Mouse (Mus musculus) megakaryocyte, adult 5-6 weeks (primary cell): ENCODE measurements around the gene Lgr6. TPM values are rescaled to one million over a fixed set of nuclear protein-coding genes. Genes with fewer than 3 reads are reported as not detected.

Source experiments
- ATAC-seq: 2 replicates; pipeline ENCODE4 v1.8.0; 2016; ENCODE audit warnings: mild to moderate bottlenecking, inconsistent platforms; ENCODE audit not compliant: poor library complexity, severe bottlenecking
- total RNA-seq, 2 experiments: library from RNA; stranded (forward) in 1 of 2; stranded (reverse) in 1 of 2; fragments of 153-499, 151-499 nt in 1 of 2; fragments of 221-1000, 200-1000 nt in 1 of 2; gene quantifications; 2 replicates each; pipeline versions ENCODE4 v1.2.3 to v1.2.4; 2015 to 2017

The Lgr6 gene
- total RNA-seq, 2 experiments from 2014 or later: not detected

GRCm38 (mm10) chr1:134965430-134965829 is 139.6 kb downstream of the Lgr6 start:
- no peak for ATAC-seq

DNA sequence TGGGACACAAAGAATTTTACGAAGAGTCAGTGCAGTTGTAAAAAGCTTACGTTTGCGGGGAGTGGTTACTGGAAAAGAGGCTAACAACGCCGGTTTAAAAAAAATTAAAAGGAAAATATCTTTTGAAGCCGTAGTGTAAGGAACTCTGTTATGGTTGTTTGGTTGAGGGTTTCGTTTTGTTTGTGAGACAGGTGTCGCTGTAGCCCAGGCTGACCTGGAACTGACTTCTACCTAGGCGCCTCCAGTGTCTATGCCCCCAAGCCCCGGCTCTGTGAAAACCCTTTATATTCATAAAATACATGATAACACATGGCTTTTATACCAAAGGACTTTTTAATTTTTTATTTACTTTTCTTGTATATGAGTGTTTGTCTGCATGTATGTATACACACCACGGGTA is 142.3 kb downstream of the Lgr6 start:
- peak; percentile 44; the same call in 1 of the 2 replicates for ATAC-seq

DNA sequence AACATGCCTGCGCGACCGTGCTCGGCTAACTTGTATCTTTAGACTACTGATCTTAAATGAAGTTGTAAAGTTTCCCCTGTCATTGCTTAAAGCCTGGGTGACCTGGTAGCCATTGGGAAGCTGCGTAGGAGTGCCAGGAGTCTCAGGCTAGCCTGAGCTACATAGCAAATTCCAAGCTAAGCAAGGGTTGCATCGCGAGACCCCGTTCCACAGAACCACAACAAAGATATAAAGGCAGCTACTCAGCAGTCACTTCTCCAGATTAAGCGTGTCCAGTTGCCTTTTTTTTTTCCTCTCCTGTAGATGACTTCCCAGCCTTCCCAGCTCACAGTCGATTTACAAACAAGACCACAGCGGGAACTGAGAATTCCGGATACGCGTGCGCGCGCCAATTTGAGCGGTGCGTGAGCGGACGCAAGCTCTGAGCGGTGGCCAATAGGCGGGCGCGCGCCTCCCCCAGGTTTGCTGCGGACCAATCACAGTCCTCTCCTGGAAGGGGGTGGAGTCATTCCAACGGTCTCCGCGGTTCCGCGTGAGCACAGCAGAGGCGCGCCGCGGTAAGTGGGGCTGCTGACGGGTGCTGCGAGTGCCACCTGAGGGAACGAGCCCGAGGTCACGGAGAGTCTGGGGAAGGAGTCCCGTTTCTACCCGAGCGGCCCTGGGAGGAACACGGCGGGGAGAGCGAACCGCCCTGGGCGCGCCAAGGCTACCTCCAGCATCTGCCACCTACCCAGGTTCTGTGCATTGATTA is 142.8 kb downstream of the Lgr6 start, which contains the start of gene Ube2t:
TSS of gene Ube2t (plus strand) at position 513 of the 751 bp plus-strand sequence.
- peak; percentile 99 for ATAC-seq

GRCm38 (mm10) chr1:134960634-134961033 is 144.4 kb downstream of the Lgr6 start:
- ATAC-seq: no peak

GRCm38 (mm10) chr1:134955637-134956176 is 149.4 kb downstream of the Lgr6 start, which contains the start of gene Ppp1r12b:
Ppp1r12b (minus strand) TSS chr1:134955942.
- peak; percentile 99 for ATAC-seq

DNA sequence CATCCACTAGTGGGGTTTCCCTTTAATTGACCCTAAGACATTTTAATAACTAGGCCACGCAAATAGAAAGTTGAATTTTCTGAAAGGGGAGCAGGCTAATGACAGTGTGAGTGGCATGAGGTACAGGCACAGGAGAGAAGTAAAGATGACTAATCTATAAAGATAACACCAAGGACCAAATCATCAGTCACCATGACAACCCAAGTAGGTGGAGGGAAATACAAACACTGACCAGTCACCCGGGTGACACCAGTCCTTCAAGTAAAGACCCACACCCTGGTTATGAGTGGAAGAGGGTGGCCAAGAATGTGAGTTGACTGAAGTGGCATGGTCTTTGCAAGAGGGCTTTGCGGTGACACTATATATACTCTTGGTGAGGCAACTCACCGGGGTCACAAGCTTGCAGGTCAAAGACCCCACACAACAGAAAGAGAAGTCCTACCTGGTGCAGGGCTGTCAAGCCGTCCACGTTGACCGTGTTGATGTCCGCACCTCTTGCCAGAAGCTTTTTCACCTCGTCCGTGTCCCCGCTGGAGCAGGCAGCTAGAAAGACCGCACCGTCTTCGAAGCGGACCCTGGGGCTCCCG is 149.9 kb downstream of the Lgr6 start:
- ATAC-seq: 0 out of 2 replicates have a peak, but pooled peaks have one; percentile 4

DNA sequence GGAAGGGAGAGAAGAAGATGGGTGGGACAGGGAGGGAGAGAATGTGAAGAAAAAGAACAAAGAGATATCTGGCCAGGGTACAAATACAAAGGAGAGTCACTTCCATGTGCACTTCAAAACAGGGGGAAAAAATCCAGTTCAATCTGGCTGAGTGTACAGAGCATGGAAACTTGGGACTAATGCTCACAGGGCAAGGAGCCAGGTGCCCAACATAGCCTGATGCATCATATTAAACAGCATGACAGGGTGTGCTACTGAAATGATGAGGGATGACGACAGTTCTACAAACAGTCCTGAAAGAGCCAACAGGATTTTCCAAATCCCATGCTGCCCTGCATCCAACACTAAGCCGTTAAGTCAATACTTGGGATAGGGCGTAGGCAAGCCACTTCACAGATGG is 155.1 kb downstream of the Lgr6 start:
- ATAC-seq: no peak

DNA sequence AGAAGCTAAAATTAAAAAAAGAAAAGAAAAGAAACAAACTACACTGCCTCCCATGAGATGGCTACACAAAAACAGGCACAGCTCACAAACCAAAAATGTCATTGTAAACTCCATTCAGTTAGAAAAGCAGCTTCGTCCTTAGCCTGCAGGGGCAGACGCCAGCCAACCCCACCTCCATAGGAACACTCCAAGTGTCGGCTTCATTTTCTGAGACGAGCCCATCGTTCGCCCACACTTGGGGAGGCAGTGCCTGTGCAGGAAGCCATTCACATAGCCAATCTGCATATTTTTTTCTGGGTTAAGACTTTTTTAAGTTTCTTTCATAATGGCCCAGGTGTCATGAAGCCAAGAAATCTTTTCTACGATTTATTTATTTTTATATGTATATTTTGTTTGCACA is 157.5 kb downstream of the Lgr6 start:
- ATAC-seq: no peak

- ATAC-seq: no peak
Observed at GRCm38 (mm10) chr1:134942898-134943297, 162.2 kb downstream of the Lgr6 start.

GRCm38 (mm10) chr1:134940863-134941262 is 164.2 kb downstream of the Lgr6 start:
- no peak for ATAC-seq

- no peak for ATAC-seq
Observed at GRCm38 (mm10) chr1:134938233-134938632, 166.8 kb downstream of the Lgr6 start.

DNA sequence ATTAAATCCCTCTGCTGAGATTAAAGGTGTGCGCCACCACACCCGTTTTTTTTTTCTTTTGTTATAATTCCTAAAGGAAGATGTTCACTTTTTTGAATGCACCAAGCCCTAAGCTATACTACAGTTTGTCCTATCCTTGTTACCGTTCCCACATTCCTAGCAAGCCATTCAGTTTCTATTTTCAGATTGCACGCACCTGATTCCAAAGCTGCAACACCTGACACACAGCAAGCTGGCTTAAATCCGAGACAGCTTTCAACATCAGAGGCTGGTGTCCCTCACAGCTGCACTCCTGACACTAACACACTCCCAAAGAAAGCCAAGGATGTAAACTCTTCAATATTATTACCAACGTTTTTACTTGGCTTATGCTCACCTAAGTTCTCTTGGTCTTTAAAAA is 168.7 kb downstream of the Lgr6 start:
- ATAC-seq: no peak

Other genes with a start within 250 kb of the Lgr6 start
- 3.7 and 5.0 TPM in 2 replicates for gene Ppp1r12b, start 149.3 kb downstream of the Lgr6 start, total RNA-seq (2015)
- gene Ppp1r12b, start 149.3 kb downstream of the Lgr6 start, total RNA-seq (2017): 4.4 and 4.6 TPM in 2 replicates
- gene Ube2t, start 142.7 kb downstream of the Lgr6 start, total RNA-seq (2015): 49.0 and 58.0 TPM in 2 replicates
- 15.6 and 16.3 TPM in 2 replicates for gene Ube2t, start 142.7 kb downstream of the Lgr6 start, total RNA-seq (2017)
- 25.5 and 29.5 TPM in 2 replicates for gene Ptpn7, start 27.4 kb upstream of the Lgr6 start, total RNA-seq (2015)
- gene Ptpn7, start 27.4 kb upstream of the Lgr6 start, total RNA-seq (2017): 49.7 and 54.2 TPM in 2 replicates
- gene Arl8a, start 41.5 kb upstream of the Lgr6 start, total RNA-seq (2015): 83.3 and 93.2 TPM in 2 replicates
- 37.1 and 49.1 TPM in 2 replicates for gene Arl8a, start 41.5 kb upstream of the Lgr6 start, total RNA-seq (2017)
- gene Gpr37l1, start 62.4 kb upstream of the Lgr6 start, total RNA-seq (2015): not detected in 2 replicates
- gene Gpr37l1, start 62.4 kb upstream of the Lgr6 start, total RNA-seq (2017): not detected in 2 replicates
- gene Elf3, start 153.3 kb upstream of the Lgr6 start, total RNA-seq (2015): not detected in 2 replicates
- gene Elf3, start 153.3 kb upstream of the Lgr6 start, total RNA-seq (2017): not detected in 2 replicates
- gene Rnpep, start 178.8 kb upstream of the Lgr6 start, total RNA-seq (2015): 127 TPM in 2 replicates
- 118 and 122 TPM in 2 replicates for gene Rnpep, start 178.8 kb upstream of the Lgr6 start, total RNA-seq (2017)
- gene Timm17a, start 208.5 kb upstream of the Lgr6 start, total RNA-seq (2015): 55.0 and 67.3 TPM in 2 replicates
- 14.1 and 20.0 TPM in 2 replicates for gene Timm17a, start 208.5 kb upstream of the Lgr6 start, total RNA-seq (2017)
- not detected in 2 replicates for gene Lmod1, start 219.5 kb upstream of the Lgr6 start, total RNA-seq (2015)
- gene Lmod1, start 219.5 kb upstream of the Lgr6 start, total RNA-seq (2017): not detected in 2 replicates